Mouse (Mus musculus): ENCODE results near the gene Phyh.

DNA sequence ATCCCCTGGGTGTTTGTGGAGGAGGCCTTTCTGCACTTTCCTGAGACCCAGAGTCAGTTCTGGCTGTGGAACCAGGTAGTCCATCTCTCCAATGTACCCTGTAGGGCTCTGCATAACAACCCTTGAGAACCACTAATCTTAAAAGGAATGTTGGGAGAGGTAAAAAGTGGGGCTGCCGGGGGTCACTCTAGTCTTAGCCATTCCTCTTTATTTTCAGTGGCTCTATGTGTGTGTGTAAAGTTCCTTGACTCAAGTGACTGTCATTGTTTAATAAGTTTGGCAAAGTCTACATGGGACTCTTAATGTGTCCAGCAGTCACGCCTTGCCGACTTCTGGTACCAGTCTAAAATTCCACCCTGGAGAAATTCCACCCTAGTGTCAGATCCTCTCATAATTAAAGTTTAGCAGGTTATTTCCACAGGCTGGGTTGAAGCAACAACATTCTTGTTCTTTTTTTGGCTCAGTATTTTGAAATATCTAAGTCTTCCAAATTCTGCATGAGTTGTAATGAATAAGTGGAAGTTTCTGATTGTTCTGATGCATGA is 10.0 kb upstream of the Phyh start:
- TF ChIP-seq CTCF (conservative IDR thresholded peaks at IDR 0.05; ENCODE audit: insufficient read depth, insufficient read length, low read depth, low read length) = no peak
- no peak for TF ChIP-seq POLR2A (IDR thresholded peaks at IDR 0.05; ENCODE audit: low read depth, low read length)

Data from kidney, adult 2 months (tissue).